Mouse (Mus musculus): ENCODE data around the gene Ccsap.

DNA sequence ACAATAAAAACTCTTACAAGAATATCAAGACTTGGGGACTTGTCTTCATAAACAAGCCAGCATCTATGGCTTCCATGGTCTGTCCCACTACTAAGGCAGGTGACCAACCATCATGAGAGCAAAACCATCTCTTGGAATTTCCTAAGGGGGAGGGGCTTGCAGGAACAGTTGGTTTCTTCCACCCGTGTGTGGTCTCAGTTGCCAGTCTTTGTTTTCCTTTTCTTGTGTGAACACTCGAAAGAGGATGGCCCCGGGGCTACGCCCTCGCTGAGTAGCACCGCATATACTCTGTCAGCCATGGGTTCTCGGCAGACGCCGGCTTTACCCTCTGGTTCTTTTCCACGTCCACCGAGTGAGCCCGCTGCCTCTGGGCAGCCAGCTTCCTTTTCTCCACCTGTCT is 17.9 kb downstream of the Ccsap start:
- no peak for TF ChIP-seq CTCF (IDR thresholded peaks at IDR 0.05; ENCODE audit: borderline replicate concordance, insufficient read depth, low read length)
- TF ChIP-seq POLR2A (IDR thresholded peaks at IDR 0.05; ENCODE audit: low read depth, low read length): no peak

Data from embryonic fibroblast, embryonic 13.5 days (primary cell).